Comparison of ENCODE assay signal across 8 mouse cellular contexts in genomic region chr6:32017406-32018104, GRCm38 (mm10). TPM values are rescaled to one million over a fixed set of nuclear protein-coding genes. Genes with fewer than 3 reads are reported as not detected.
DNase-seq lines count a peak whose midpoint lies in the region; ATAC-seq and TF ChIP-seq lines count a peak whose summit lies in the region.

No protein-coding gene starts in this region.

- 64% methylated on average over 14 of the region's 14 CpGs for WGBS in kidney, adult 2 months
- WGBS in heart, embryonic 16.5 days, result 70% methylated on average over 14 of the region's 14 CpGs

- in situ Hi-C loops in Patski (cut with MboI; ENCODE audit: low pct_unique_long_range_greater_than_20kb), result no loop called here

- ATAC-seq in Patski, result no peak
- ATAC-seq in heart, embryonic 16.5 days (replicated peaks; ENCODE audit: extremely low read depth, insufficient read depth, low FRiP score), result no peak
- no peak for ATAC-seq in erythroblast, adult 5-6 weeks (replicated peaks; ENCODE audit: low FRiP score, poor library complexity, severe bottlenecking)

- no peaks in the 10 kb centered on the region for H3K4me1 ChIP-seq in kidney, adult 2 months (ENCODE audit: control insufficient read depth, insufficient read depth, low read length)
- peaks cover 14% of the 10 kb centered on the region for H3K4me1 ChIP-seq in heart, embryonic 16.5 days (ENCODE audit: control insufficient read depth, insufficient read depth, low read length)

- CTCF ChIA-PET in Patski (lab: Charles Lee), result no interaction called here

- no peaks in the 10 kb centered on the region for H3K9me3 ChIP-seq in heart, embryonic 16.5 days (replicated peaks; ENCODE audit: control insufficient read depth, low read length)

- no peak overlapping the region for H3K4me2 ChIP-seq in heart, embryonic 16.5 days (ENCODE audit: low read depth, low read length)

- no peak overlapping the region for H3K4me3 ChIP-seq in kidney, adult 2 months (ENCODE audit: insufficient read depth, low read depth, low read length)
- H3K4me3 ChIP-seq in heart, embryonic 16.5 days (ENCODE audit: low read length), result no peak overlapping the region

- H3K27ac ChIP-seq in kidney, adult 2 months (ENCODE audit: insufficient read depth, low read depth, low read length), result no peak overlapping the region
- H3K27ac ChIP-seq in heart, embryonic 16.5 days (ENCODE audit: low read length), result peak overlapping the region; percentile 46; the same call in 1 of the 2 replicates

- no peak overlapping the region for H3K9ac ChIP-seq in heart, embryonic 16.5 days (ENCODE audit: low read length)

- TF ChIP-seq CTCF in kidney, adult 2 months (conservative IDR thresholded peaks at IDR 0.05; ENCODE audit: insufficient read depth, insufficient read length, low read depth, low read length), result 0 out of 2 replicates have a peak, but pooled peaks have one; percentile 16
- TF ChIP-seq CTCF in Patski (IDR thresholded peaks at IDR 0.05), result peak; percentile 63

- POLR2A ChIA-PET in Patski (lab: Charles Lee), result no interaction called here

- DNase-seq in kidney, adult 2 months, result peak; percentile 4
- no peak for DNase-seq in kidney, postnatal 10 days
- DNase-seq in MN1 (ENCODE audit: low spot score) (peak; percentile 49), Patski (ENCODE audit: low read depth, low spot score) (no peak)
- DNase-seq in T-cell, adult 2 months (ENCODE audit: low spot score), result no peak
- no peak for DNase-seq in thymus, postnatal 10 days (ENCODE audit: low spot score in 2 of 2)

- H3K36me3 ChIP-seq in kidney, adult 2 months (ENCODE audit: control insufficient read depth, insufficient read depth, low read length), result no peaks in the 10 kb centered on the region
- H3K36me3 ChIP-seq in heart, embryonic 16.5 days (ENCODE audit: control insufficient read depth, insufficient read depth), result no peaks in the 10 kb centered on the region

- no peaks in the 10 kb centered on the region; the same call in 1 of the 2 replicates for H3K27me3 ChIP-seq in kidney, adult 2 months (replicated peaks; ENCODE audit: control insufficient read depth, insufficient read depth, low read length)
- H3K27me3 ChIP-seq in Patski, result no peaks in the 10 kb centered on the region
- no peaks in the 10 kb centered on the region for H3K27me3 ChIP-seq in heart, embryonic 16.5 days (ENCODE audit: control insufficient read depth, insufficient read depth, low read length)

- TF ChIP-seq POLR2A in kidney, adult 2 months (IDR thresholded peaks at IDR 0.05; ENCODE audit: low read depth, low read length), result no peak

RNA-seq across cellular contexts. Expression of gene 1700012A03Rik, which starts 32.5 kb away (rescaled TPM):
- polyA plus RNA-seq in kidney, adult 2 months (2012; rRNA removed), result 0.10 and 0.14 TPM in 2 replicates
- not detected for polyA plus RNA-seq in Patski (2021)
- polyA plus RNA-seq in heart, embryonic 16.5 days (2015; fragmentation: Nextera tagmentation; extraction: Ambion mirVana), result not detected in 2 replicates
- total RNA-seq in erythroblast, adult 5-6 weeks (2015; ENCODE audit: low replicate concordance), result not detected in 2 replicates
- not detected in 2 replicates for total RNA-seq in erythroblast, adult 5-6 weeks (2017; ENCODE audit: low replicate concordance)

Comparison
In these comparisons a context has a peak if more than half of its experiments do, and no peak if none do; other contexts are left out.
1. DNase-seq: peak in kidney, adult 2 months (single experiment) and MN1 (single experiment); none in kidney, postnatal 10 days (single experiment), Patski (single experiment), T-cell, adult 2 months (single experiment) and thymus, postnatal 10 days (0 of 2).